Mouse (Mus musculus) lung, postnatal 0 days (tissue): Measurements from ENCODE around the gene Cyp4f15. TPM values are rescaled to one million over a fixed set of nuclear protein-coding genes. Genes with fewer than 3 reads are reported as not detected.

Source experiments
- ATAC-seq: fragments of 200-750 bp; cut with Nextera tagmentation; 2 replicates; pipeline ENCODE4 v1.8.0; 2017; ENCODE audit warnings: moderate library complexity
- DNase-seq: peaks from one replicate; pipeline ENCODE4 v3.0.0-alpha.2; 2016; ENCODE audit warnings: low spot score
- H3K27ac ChIP-seq: fragments of 300-500 bp; sonication (generic); 2 replicates; pipeline ENCODE4 v1.5.1; 2014; ENCODE audit warnings: antibody characterized with exemption, mild to moderate bottlenecking, low read length, mixed read lengths
- H3K27me3 ChIP-seq: fragments of 300-500 bp; sonication (generic); replicated peaks from 2 replicates; pipeline ENCODE4 v1.6.1; 2014; ENCODE audit warnings: low read length, mixed read lengths; ENCODE audit not compliant: insufficient read depth
- H3K36me3 ChIP-seq: fragments of 300-500 bp; sonication (generic); 2 replicates; pipeline ENCODE4 v1.6.1; 2014; ENCODE audit warnings: low read length, mixed read lengths; ENCODE audit not compliant: insufficient read depth
- H3K4me1 ChIP-seq: fragments of 300-500 bp; sonication (generic); 2 replicates; pipeline ENCODE4 v1.6.1; 2014; ENCODE audit warnings: antibody characterized with exemption, low read depth, low read length, mixed read lengths; ENCODE audit not compliant: insufficient read depth
- H3K4me2 ChIP-seq: fragments of 300-500 bp; sonication (generic); replicated peaks from 2 replicates; pipeline ENCODE4 v1.6.1; 2014; ENCODE audit warnings: low read depth, mild to moderate bottlenecking, low read length, moderate library complexity, mixed read lengths
- H3K4me3 ChIP-seq: fragments of 300-500 bp; sonication (generic); 2 replicates; pipeline ENCODE4 v1.5.1; 2014; ENCODE audit warnings: low read depth, low read length
- H3K9ac ChIP-seq: fragments of 300-500 bp; sonication (generic); replicated peaks from 2 replicates; pipeline ENCODE4 v1.6.1; 2014; ENCODE audit warnings: low read depth, mild to moderate bottlenecking
- H3K9me3 ChIP-seq: fragments of 300-500 bp; sonication (generic); 2 replicates; pipeline ENCODE4 v1.6.1; 2016; ENCODE audit warnings: low read length, mixed read lengths
- CTCF ChIP-seq: IDR thresholded peaks from 2 replicates; pipeline ENCODE4 v1.5.1; 2016; ENCODE audit warnings: antibody characterized with exemption, mild to moderate bottlenecking
- EP300 ChIP-seq: IDR thresholded peaks from 2 replicates; pipeline ENCODE4 v1.6.1; 2016; ENCODE audit warnings: antibody characterized with exemption, mild to moderate bottlenecking, control low read depth
- WGBS: fragments of 180-500 bp; shearing (Covaris S2); extraction: QIAGEN DNeasy Blood & Tissue Kit; methylation state at CpG from one replicate; pipeline ENCODE4 v1.1.7; 2014; 5-methylcytosine and 5-hydroxymethylcytosine counted together
- polyA plus RNA-seq: library from polyadenylated mRNA; unstranded; fragments of >200 nt; fragmentation: Nextera tagmentation; extraction: Ambion mirVana; gene quantifications from 2 replicates; pipeline ENCODE4 v1.2.1, GENCODE M21; 2015

The Cyp4f15 gene
- polyA plus RNA-seq, 1 experiment from 2014 or later, result 0.39 TPM

- Histone ChIP-seq H3K27me3 (no peaks in the 10 kb centered on the region), H3K27ac (no peak overlapping the region), H3K4me3 (no peak overlapping the region), H3K9me3 (no peaks in the 10 kb centered on the region), H3K9ac (no peak overlapping the region), H3K4me2 (no peak overlapping the region), H3K36me3 (no peaks in the 10 kb centered on the region), H3K4me1 (no peaks in the 10 kb centered on the region)
- no peak for ATAC-seq
- WGBS, result 39% methylated on average over 1 of the region's 1 CpGs
- no peak for DNase-seq
- TF ChIP-seq EP300 (no peak), CTCF (no peak)
Measured at GRCm38 (mm10) chr17:32741057-32741456, 55.6 kb downstream of the Cyp4f15 start.

- H3K27ac ChIP-seq, result no peak overlapping the region
- no peak overlapping the region for H3K4me3 ChIP-seq
- H3K4me2 ChIP-seq, result no peak overlapping the region
- ATAC-seq (no peak), DNase-seq (no peak)
- no peak overlapping the region for H3K9ac ChIP-seq
- H3K27me3 ChIP-seq, result no peaks in the 10 kb centered on the region
- TF ChIP-seq EP300 (no peak), CTCF (no peak)
- 41% methylated on average over 5 of the region's 5 CpGs for WGBS
- no peaks in the 10 kb centered on the region for H3K4me1 ChIP-seq
- H3K9me3 ChIP-seq, result no peaks in the 10 kb centered on the region
- no peaks in the 10 kb centered on the region for H3K36me3 ChIP-seq
Measured at GRCm38 (mm10) chr17:32750611-32751010, 65.2 kb downstream of the Cyp4f15 start.

Other genes with a start within 250 kb of the Cyp4f15 start
- gene Cyp4f39, start 232.9 kb upstream of the Cyp4f15 start, polyA plus RNA-seq, result 3.2 and 4.9 TPM in 2 replicates
- 5.0 and 5.2 TPM in 2 replicates for gene Cyp4f17, start 179.6 kb upstream of the Cyp4f15 start, polyA plus RNA-seq
- gene Cyp4f16, start 149.1 kb upstream of the Cyp4f15 start, polyA plus RNA-seq, result 19.5 and 19.7 TPM in 2 replicates
- not detected in 2 replicates for gene Cyp4f37, start 64.3 kb upstream of the Cyp4f15 start, polyA plus RNA-seq
- gene Cyp4f40, start 26.7 kb upstream of the Cyp4f15 start, polyA plus RNA-seq, result not detected in 2 replicates
- 18.9 and 21.5 TPM in 2 replicates for gene Zfp871, start 102.7 kb downstream of the Cyp4f15 start, polyA plus RNA-seq
- gene Zfp811, start 124.3 kb downstream of the Cyp4f15 start, polyA plus RNA-seq, result 0.29 and 0.45 TPM in 2 replicates
- 4.6 and 5.6 TPM in 2 replicates for gene Zfp799, start 144.6 kb downstream of the Cyp4f15 start, polyA plus RNA-seq
- 3.9 and 4.9 TPM in 2 replicates for gene Zfp870, start 206.0 kb downstream of the Cyp4f15 start, polyA plus RNA-seq
- not detected in 2 replicates for gene Cyp4f14, start 231.7 kb downstream of the Cyp4f15 start, polyA plus RNA-seq